Mouse (Mus musculus) erythroblast, embryonic 14.5 days (primary cell): ENCODE measurements around the gene Chd5.

ENCODE experiments used
- GATA1 ChIP-seq: IDR thresholded peaks from 2 replicates; pipeline ENCODE4 v1.6.1; 2012; ENCODE audit warnings: low read length, inconsistent platforms, mixed read lengths
- TAL1 ChIP-seq: IDR thresholded peaks from 3 replicates; pipeline ENCODE4 v1.6.1; 2012; ENCODE audit warnings: low read length, inconsistent platforms, mixed read lengths

GRCm38 (mm10) chr4:152291562-152291961 is 46.9 kb upstream of the Chd5 start, which contains the start of gene Hes3:
- TF ChIP-seq GATA1 (no peak), TAL1 (no peak)
